Mouse (Mus musculus): ENCODE results near the gene Olfr1013. TPM values are rescaled to one million over a fixed set of nuclear protein-coding genes. Genes with fewer than 3 reads are reported as not detected.

Gene Olfr1013
- polyA plus RNA-seq, 1 experiment from 2014 or later, result not detected

DNA sequence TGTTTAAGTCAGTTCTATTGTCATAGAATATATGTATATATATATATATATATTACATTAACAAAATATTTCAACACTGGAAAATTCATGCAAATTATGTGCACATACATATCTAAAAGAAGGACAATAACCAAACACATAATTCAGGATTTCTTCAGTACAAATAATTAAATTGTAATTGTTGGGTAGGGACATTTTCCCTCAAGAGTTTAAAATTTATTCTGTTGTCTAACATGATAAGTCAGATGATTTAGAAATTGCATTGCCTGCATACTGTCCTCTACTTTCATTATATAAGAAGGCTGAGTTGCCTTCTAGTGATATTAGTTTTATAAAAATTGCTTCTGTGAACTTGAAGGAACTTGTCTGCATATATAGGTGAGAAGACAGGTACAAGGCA lies 51.3 kb downstream of the Olfr1013 start, which contains the start of gene Olfr1018:
Gene Olfr1018 (plus strand): TSS at position 301 of the 400 bp plus-strand sequence.
- no peaks in the 10 kb centered on the region for H3K27me3 ChIP-seq (ENCODE audit: control insufficient read depth, insufficient read depth, low read length)
- ATAC-seq (ENCODE audit: insufficient number of reproducible peaks, low FRiP score, low TSS enrichment, low read depth), result no peak
- no peak within 1 kb of the TSS for H3K9ac ChIP-seq (ENCODE audit: low read length)

More for the DNA sequence above, 51.3 kb downstream of the Olfr1013 start, which contains the start of gene Olfr1018:
- no peak for DNase-seq (ENCODE audit: low spot score)
- no peaks in the 10 kb centered on the region for H3K9me3 ChIP-seq (ENCODE audit: control insufficient read depth, low read length)
- H3K4me3 ChIP-seq (ENCODE audit: low read depth, low read length), result no peak within 1 kb of the TSS
- no peaks in the 10 kb centered on the region for H3K36me3 ChIP-seq (ENCODE audit: control insufficient read depth, insufficient read depth, low read length)
- no peak within 1 kb of the TSS for H3K4me2 ChIP-seq (ENCODE audit: low read depth, severe bottlenecking)
- no peaks in the 10 kb centered on the region for H3K4me1 ChIP-seq (ENCODE audit: control insufficient read depth, insufficient read depth, low read length)
- no peak within 1 kb of the TSS for H3K27ac ChIP-seq (replicated peaks; ENCODE audit: low read depth, low read length)

Other genes starting within 250 kb of the Olfr1013 start
- gene 4833423E24Rik, start 248.1 kb upstream of the Olfr1013 start, polyA plus RNA-seq (2014; fragmentation: Nextera tagmentation; extraction: Ambion mirVana), result not detected in 2 replicates
- not detected in 2 replicates for gene Olfr996, start 187.9 kb upstream of the Olfr1013 start, polyA plus RNA-seq (2014; fragmentation: Nextera tagmentation; extraction: Ambion mirVana)
- gene Olfr998, start 178.2 kb upstream of the Olfr1013 start, polyA plus RNA-seq (2014; fragmentation: Nextera tagmentation; extraction: Ambion mirVana), result not detected in 2 replicates
- not detected in 2 replicates for gene Olfr1000, start 155.2 kb upstream of the Olfr1013 start, polyA plus RNA-seq (2014; fragmentation: Nextera tagmentation; extraction: Ambion mirVana)
- not detected in 2 replicates for gene Olfr1002, start 116.4 kb upstream of the Olfr1013 start, polyA plus RNA-seq (2014; fragmentation: Nextera tagmentation; extraction: Ambion mirVana)
- not detected in 2 replicates for gene Olfr154, start 102.6 kb upstream of the Olfr1013 start, polyA plus RNA-seq (2014; fragmentation: Nextera tagmentation; extraction: Ambion mirVana)
- gene Olfr1006, start 88.3 kb upstream of the Olfr1013 start, polyA plus RNA-seq (2014; fragmentation: Nextera tagmentation; extraction: Ambion mirVana), result not detected in 2 replicates
- not detected in 2 replicates for gene Olfr1008, start 77.7 kb upstream of the Olfr1013 start, polyA plus RNA-seq (2014; fragmentation: Nextera tagmentation; extraction: Ambion mirVana)
- not detected in 2 replicates for gene Olfr1009, start 51.7 kb upstream of the Olfr1013 start, polyA plus RNA-seq (2014; fragmentation: Nextera tagmentation; extraction: Ambion mirVana)
- gene Olfr1012, start 4.3 kb upstream of the Olfr1013 start, polyA plus RNA-seq (2014; fragmentation: Nextera tagmentation; extraction: Ambion mirVana), result not detected in 2 replicates
- not detected in 2 replicates for gene Olfr1014, start 5.6 kb downstream of the Olfr1013 start, polyA plus RNA-seq (2014; fragmentation: Nextera tagmentation; extraction: Ambion mirVana)
- gene Olfr1015, start 14.9 kb downstream of the Olfr1013 start, polyA plus RNA-seq (2014; fragmentation: Nextera tagmentation; extraction: Ambion mirVana), result not detected in 2 replicates
- not detected in 2 replicates for gene Olfr1016, start 35.4 kb downstream of the Olfr1013 start, polyA plus RNA-seq (2014; fragmentation: Nextera tagmentation; extraction: Ambion mirVana)
- gene Olfr1018, start 51.4 kb downstream of the Olfr1013 start, polyA plus RNA-seq (2014; fragmentation: Nextera tagmentation; extraction: Ambion mirVana), result not detected in 2 replicates
- not detected in 2 replicates for gene Olfr1019, start 78.4 kb downstream of the Olfr1013 start, polyA plus RNA-seq (2014; fragmentation: Nextera tagmentation; extraction: Ambion mirVana)
- not detected in 2 replicates for gene Olfr1020, start 79.9 kb downstream of the Olfr1013 start, polyA plus RNA-seq (2014; fragmentation: Nextera tagmentation; extraction: Ambion mirVana)
- gene Olfr1022, start 101.5 kb downstream of the Olfr1013 start, polyA plus RNA-seq (2014; fragmentation: Nextera tagmentation; extraction: Ambion mirVana), result not detected in 2 replicates
- gene Olfr1023, start 118.5 kb downstream of the Olfr1013 start, polyA plus RNA-seq (2014; fragmentation: Nextera tagmentation; extraction: Ambion mirVana), result not detected in 2 replicates
- gene Olfr1024, start 138.0 kb downstream of the Olfr1013 start, polyA plus RNA-seq (2014; fragmentation: Nextera tagmentation; extraction: Ambion mirVana), result not detected in 2 replicates
- not detected in 2 replicates for gene Olfr1025-ps1, start 148.1 kb downstream of the Olfr1013 start, polyA plus RNA-seq (2014; fragmentation: Nextera tagmentation; extraction: Ambion mirVana)
- not detected in 2 replicates for gene Olfr1026, start 154.5 kb downstream of the Olfr1013 start, polyA plus RNA-seq (2014; fragmentation: Nextera tagmentation; extraction: Ambion mirVana)
- gene Olfr1028, start 183.3 kb downstream of the Olfr1013 start, polyA plus RNA-seq (2014; fragmentation: Nextera tagmentation; extraction: Ambion mirVana), result not detected in 2 replicates
- gene Olfr1029, start 206.8 kb downstream of the Olfr1013 start, polyA plus RNA-seq (2014; fragmentation: Nextera tagmentation; extraction: Ambion mirVana), result not detected in 2 replicates
- not detected in 2 replicates for gene Olfr1030, start 212.2 kb downstream of the Olfr1013 start, polyA plus RNA-seq (2014; fragmentation: Nextera tagmentation; extraction: Ambion mirVana)
- not detected in 2 replicates for gene Olfr1031, start 223.2 kb downstream of the Olfr1013 start, polyA plus RNA-seq (2014; fragmentation: Nextera tagmentation; extraction: Ambion mirVana)
- not detected in 2 replicates for gene Olfr1032, start 238.4 kb downstream of the Olfr1013 start, polyA plus RNA-seq (2014; fragmentation: Nextera tagmentation; extraction: Ambion mirVana)

Data from limb, embryonic 11.5 days (tissue).